Mouse (Mus musculus) heart, adult 11 months (tissue): ENCODE results near the gene Olfr786.

ENCODE experiments used
- DNase-seq: peaks from one replicate; pipeline ENCODE4 v3.0.0; 2022

The Olfr786 gene

GRCm38 (mm10) chr10:129427006-129427405, at the start of gene Olfr786:
Gene Olfr786 (plus strand): TSS chr10:129427306.
- DNase-seq: no peak

DNA sequence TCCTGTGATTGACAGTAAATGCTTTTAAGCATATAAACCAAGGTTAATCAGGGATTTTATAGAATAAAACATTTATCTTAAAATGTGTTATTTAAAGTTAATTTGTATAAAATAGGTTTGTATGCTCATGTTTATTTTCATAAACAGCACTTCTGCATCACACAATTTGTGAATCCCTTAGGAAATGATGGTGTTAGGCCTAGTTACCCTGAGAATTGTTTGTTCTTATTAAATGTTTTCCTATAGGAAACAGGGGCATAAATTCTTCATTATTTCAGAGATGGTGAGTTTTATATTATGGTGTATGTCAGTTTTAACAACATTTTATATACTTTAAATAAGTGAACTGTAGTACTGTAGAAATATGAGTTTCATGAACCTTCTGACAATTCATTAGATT, 43.3 kb upstream of the Olfr786 start, which contains the start of gene Olfr784:
Olfr784 (plus strand) TSS at position 301 of the 400 bp plus-strand sequence.
- DNase-seq: no peak

DNA sequence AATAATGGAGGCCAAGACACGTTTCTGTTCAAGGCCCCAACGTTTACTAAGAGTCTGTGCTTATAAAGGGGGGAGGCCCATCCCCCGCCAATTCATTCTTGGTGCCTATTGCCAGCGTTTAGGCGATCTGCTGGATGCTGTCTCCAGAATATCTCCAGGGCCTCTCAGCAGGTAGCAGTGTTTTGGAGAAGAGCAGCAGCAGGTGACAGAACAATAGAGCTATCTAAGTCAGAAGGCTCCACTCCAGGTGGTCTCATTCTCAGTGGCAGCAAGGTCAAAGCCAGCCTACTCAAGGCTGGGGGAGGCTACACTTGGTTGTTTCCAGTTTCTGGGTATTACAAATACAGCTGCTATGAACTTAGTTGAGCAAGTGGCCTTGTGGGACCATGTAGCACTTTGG, 26.2 kb upstream of the Olfr786 start:
- DNase-seq: no peak

DNA sequence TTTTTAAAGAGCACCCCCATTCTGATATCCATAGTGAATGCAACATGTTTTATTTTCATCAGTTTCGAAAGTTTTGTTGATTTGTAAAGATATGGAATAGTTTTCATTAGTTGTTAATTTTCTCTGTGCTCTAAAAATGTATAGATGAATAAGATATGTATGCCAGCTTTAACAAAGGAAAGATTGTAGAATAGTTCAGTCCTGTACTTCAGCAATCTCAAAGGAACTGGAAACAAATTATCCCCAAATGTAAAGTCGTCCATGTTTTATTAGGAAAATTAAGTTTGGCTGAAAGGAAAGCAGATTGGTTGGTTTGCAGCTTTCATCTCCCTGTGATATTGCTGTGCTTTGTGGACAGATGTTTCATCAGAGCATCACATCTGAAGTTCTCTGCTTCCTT, 22.0 kb upstream of the Olfr786 start, which contains the start of gene Olfr785:
Olfr785 (plus strand) TSS at position 301 of the 400 bp plus-strand sequence.
- DNase-seq: no peak

GRCm38 (mm10) chr10:129461562-129461961, 34.5 kb downstream of the Olfr786 start, which contains the start of gene Olfr787:
Gene Olfr787 (plus strand): TSS chr10:129461862.
- no peak for DNase-seq

DNA sequence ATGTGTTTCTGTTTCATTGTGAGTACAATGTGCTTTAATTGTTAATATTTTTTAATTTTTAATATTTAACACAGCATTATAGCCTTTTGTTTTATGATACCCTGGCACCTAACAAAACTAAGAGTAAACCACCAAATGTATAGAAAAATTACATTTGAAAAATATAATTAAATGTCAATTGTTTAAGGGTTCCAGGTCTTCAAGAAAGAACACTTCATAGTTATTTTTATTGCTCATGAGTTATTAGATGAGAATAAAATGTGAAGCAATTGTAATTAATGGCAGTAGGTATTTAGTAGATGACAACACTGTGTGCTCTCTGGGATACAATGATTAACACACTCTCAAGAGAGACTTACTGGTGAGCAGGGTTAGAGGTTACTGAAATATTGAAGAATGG, 43.6 kb downstream of the Olfr786 start, which contains the start of gene Olfr788:
Olfr788 (plus strand) TSS at position 301 of the 400 bp plus-strand sequence.
- DNase-seq: no peak

- DNase-seq: no peak
These were observed 46.1 kb downstream of the Olfr786 start for GRCm38 (mm10) chr10:129473256-129473655.

GRCm38 (mm10) chr10:129473723-129474122, 46.6 kb downstream of the Olfr786 start:
- no peak for DNase-seq

GRCm38 (mm10) chr10:129484452-129484851, 57.3 kb downstream of the Olfr786 start, which contains the start of gene Olfr789:
Gene Olfr789 (plus strand): TSS chr10:129484752.
- DNase-seq: no peak
